Mouse (Mus musculus) liver, postnatal 0 days (tissue): ENCODE results near the gene Elmo2. TPM values are rescaled to one million over a fixed set of nuclear protein-coding genes. Genes with fewer than 3 reads are reported as not detected.

Experiments
- ATAC-seq: fragments of 200-750 bp; cut with Nextera tagmentation; 2 replicates; pipeline ENCODE4 v1.8.0; 2017; ENCODE audit warnings: mild to moderate bottlenecking, moderate library complexity
- DNase-seq: peaks from one replicate; pipeline ENCODE4 v3.0.0-alpha.2; 2016
- H3K27ac ChIP-seq: fragments of 300-500 bp; sonication (generic); 2 replicates; pipeline ENCODE4 v1.5.1; 2014; ENCODE audit warnings: antibody characterized with exemption, moderate library complexity, mild to moderate bottlenecking, low read depth
- H3K27me3 ChIP-seq: fragments of 300-500 bp; sonication (generic); 2 replicates; pipeline ENCODE4 v1.6.1; 2014; ENCODE audit warnings: low read length, control low read depth, mixed read lengths; ENCODE audit not compliant: insufficient read depth
- H3K36me3 ChIP-seq: fragments of 300-500 bp; sonication (generic); replicated peaks from 2 replicates; pipeline ENCODE4 v1.6.1; 2014; ENCODE audit warnings: mild to moderate bottlenecking, control low read depth, low read length, moderate library complexity, mixed read lengths; ENCODE audit not compliant: insufficient read depth
- H3K4me1 ChIP-seq: fragments of 300-500 bp; sonication (generic); 2 replicates; pipeline ENCODE4 v1.6.1; 2014; ENCODE audit warnings: antibody characterized with exemption, mild to moderate bottlenecking, control low read depth; ENCODE audit not compliant: insufficient read depth
- H3K4me2 ChIP-seq: fragments of 300-500 bp; sonication (generic); 2 replicates; pipeline ENCODE4 v1.6.1; 2014; ENCODE audit warnings: low read depth, mild to moderate bottlenecking, low read length, moderate library complexity, mixed read lengths
- H3K4me3 ChIP-seq: fragments of 300-500 bp; sonication (generic); 2 replicates; pipeline ENCODE4 v1.5.1; 2014; ENCODE audit warnings: low read depth, low read length
- H3K9ac ChIP-seq: fragments of 300-500 bp; sonication (generic); replicated peaks from 2 replicates; pipeline ENCODE4 v1.6.1; 2014; ENCODE audit warnings: mild to moderate bottlenecking, moderate library complexity
- H3K9me3 ChIP-seq: fragments of 300-500 bp; sonication (generic); 2 replicates; pipeline ENCODE4 v1.6.1; 2016; ENCODE audit warnings: mild to moderate bottlenecking, control low read depth, low read length, mixed read lengths
- CTCF ChIP-seq: sonication (generic); IDR thresholded peaks from 2 replicates; pipeline ENCODE4 v1.5.1; 2016; ENCODE audit warnings: antibody characterized with exemption, low read depth
- EP300 ChIP-seq: IDR thresholded peaks from 2 replicates; pipeline ENCODE4 v1.6.1; 2016; ENCODE audit warnings: antibody characterized with exemption, low read depth, mild to moderate bottlenecking
- WGBS: fragments of 180-500 bp; shearing (Covaris S2); extraction: QIAGEN DNeasy Blood & Tissue Kit; methylation state at CpG from one replicate; pipeline ENCODE4 v1.1.7; 2014; ENCODE audit not compliant: insufficient replicate concordance; 5-methylcytosine and 5-hydroxymethylcytosine counted together
- polyA plus RNA-seq: library from polyadenylated mRNA; unstranded; fragments of >200 nt; fragmentation: Nextera tagmentation; extraction: Ambion mirVana; gene quantifications from 2 replicates; pipeline ENCODE4 v1.2.1, GENCODE M21; 2015

The Elmo2 gene
- 11.0 and 12.3 TPM in 2 replicates for polyA plus RNA-seq

- Histone ChIP-seq H3K9ac (peak within 1 kb of the TSS; percentile 79), H3K27ac (peak within 1 kb of the TSS; percentile 34; the same call in 1 of the 2 replicates), H3K9me3 (no peaks in the 10 kb centered on the region), H3K27me3 (no peaks in the 10 kb centered on the region), H3K4me3 (peak within 1 kb of the TSS; percentile 72), H3K4me2 (peak within 1 kb of the TSS; percentile 78), H3K4me1 (peaks cover 61% of the 10 kb centered on the region), H3K36me3 (no peaks in the 10 kb centered on the region)
- WGBS, result under 1% methylated on average over 52 of the region's 55 CpGs
- TF ChIP-seq CTCF (no peak), EP300 (no peak)
- ATAC-seq (peak; percentile 99), DNase-seq (peak; percentile 97)
Measured at GRCm38 (mm10) chr2:165326304-165327190, at the start of gene Elmo2. Elmo2 (minus strand) TSS chr2:165326479.

- no peak for TF ChIP-seq CTCF
- TF ChIP-seq EP300, result no peak
- Histone ChIP-seq H3K36me3 (peaks cover 15% of the 10 kb centered on the region), H3K4me1 (no peaks in the 10 kb centered on the region), H3K4me2 (no peak overlapping the region), H3K27ac (no peak overlapping the region), H3K27me3 (no peaks in the 10 kb centered on the region), H3K9me3 (peaks cover 9% of the 10 kb centered on the region; the same call in 1 of the 2 replicates), H3K9ac (no peak overlapping the region), H3K4me3 (no peak overlapping the region)
- DNase-seq, result no peak
- no peak for ATAC-seq
- WGBS, result 54% methylated on average over 4 of the region's 4 CpGs
Measured at GRCm38 (mm10) chr2:165376001-165376400, 49.7 kb upstream of the Elmo2 start.

- no peak overlapping the region for H3K27ac ChIP-seq
- no peak overlapping the region for H3K4me3 ChIP-seq
- H3K4me1 ChIP-seq, result no peaks in the 10 kb centered on the region
- no peak for TF ChIP-seq CTCF
- no peak for TF ChIP-seq EP300
- no peak overlapping the region for H3K9ac ChIP-seq
- no peaks in the 10 kb centered on the region for H3K27me3 ChIP-seq
- ATAC-seq (no peak), DNase-seq (no peak)
- H3K9me3 ChIP-seq, result peaks cover 4% of the 10 kb centered on the region; the same call in 1 of the 2 replicates
- WGBS, result 64% methylated on average over 5 of the region's 5 CpGs
- H3K36me3 ChIP-seq, result peaks cover 10% of the 10 kb centered on the region
- H3K4me2 ChIP-seq, result no peak overlapping the region
Measured at GRCm38 (mm10) chr2:165375478-165375877, 49.2 kb upstream of the Elmo2 start.

- Histone ChIP-seq H3K27me3 (peaks cover 10% of the 10 kb centered on the region; the same call in 1 of the 2 replicates), H3K27ac (no peak overlapping the region), H3K9ac (no peak overlapping the region), H3K4me1 (peaks cover 8% of the 10 kb centered on the region), H3K9me3 (no peaks in the 10 kb centered on the region), H3K4me3 (no peak overlapping the region), H3K4me2 (no peak overlapping the region), H3K36me3 (no peaks in the 10 kb centered on the region)
- DNase-seq (no peak), ATAC-seq (no peak)
- TF ChIP-seq EP300 (no peak), CTCF (no peak)
- WGBS, result 25% methylated on average over 3 of the region's 3 CpGs
Measured at GRCm38 (mm10) chr2:165371066-165371465, 44.8 kb upstream of the Elmo2 start.

GRCm38 (mm10) chr2:165370348-165370747 is 44.1 kb upstream of the Elmo2 start:
- no peak for ATAC-seq
- WGBS, result 50% methylated on average over 3 of the region's 3 CpGs

GRCm38 (mm10) chr2:165368496-165368895 is 42.2 kb upstream of the Elmo2 start, which contains the start of gene Zfp663:
Zfp663 (minus strand) TSS chr2:165368729.
- peaks cover 8% of the 10 kb centered on the region for H3K4me1 ChIP-seq
- no peak for DNase-seq
- no peak for TF ChIP-seq EP300
- no peak for TF ChIP-seq CTCF
- no peaks in the 10 kb centered on the region for H3K9me3 ChIP-seq
- no peak for ATAC-seq
- no peak within 1 kb of the TSS for H3K9ac ChIP-seq
- peak within 1 kb of the TSS; percentile 14; the same call in 1 of the 2 replicates for H3K4me3 ChIP-seq
- WGBS, result 6% methylated on average over 27 of the region's 27 CpGs
- no peaks in the 10 kb centered on the region for H3K36me3 ChIP-seq
- no peak within 1 kb of the TSS for H3K27ac ChIP-seq
- H3K27me3 ChIP-seq, result peaks cover 10% of the 10 kb centered on the region; the same call in 1 of the 2 replicates
- H3K4me2 ChIP-seq, result peak within 1 kb of the TSS; percentile 57

More at GRCm38 (mm10) chr2:165370348-165370747, 44.1 kb upstream of the Elmo2 start:
- Histone ChIP-seq H3K4me3 (no peak overlapping the region), H3K9me3 (no peaks in the 10 kb centered on the region), H3K4me2 (no peak overlapping the region), H3K4me1 (peaks cover 8% of the 10 kb centered on the region), H3K27me3 (peaks cover 10% of the 10 kb centered on the region; the same call in 1 of the 2 replicates), H3K27ac (no peak overlapping the region), H3K9ac (no peak overlapping the region), H3K36me3 (no peaks in the 10 kb centered on the region)
- no peak for TF ChIP-seq CTCF
- TF ChIP-seq EP300, result no peak
- no peak for DNase-seq
